Mouse (Mus musculus): Measurements from ENCODE around the gene Taf6l. TPM values are rescaled to one million over a fixed set of nuclear protein-coding genes. Genes with fewer than 3 reads are reported as not detected.

Taf6l gene
- polyA plus RNA-seq, 1 experiment from 2014 or later: 23.0 TPM

DNA sequence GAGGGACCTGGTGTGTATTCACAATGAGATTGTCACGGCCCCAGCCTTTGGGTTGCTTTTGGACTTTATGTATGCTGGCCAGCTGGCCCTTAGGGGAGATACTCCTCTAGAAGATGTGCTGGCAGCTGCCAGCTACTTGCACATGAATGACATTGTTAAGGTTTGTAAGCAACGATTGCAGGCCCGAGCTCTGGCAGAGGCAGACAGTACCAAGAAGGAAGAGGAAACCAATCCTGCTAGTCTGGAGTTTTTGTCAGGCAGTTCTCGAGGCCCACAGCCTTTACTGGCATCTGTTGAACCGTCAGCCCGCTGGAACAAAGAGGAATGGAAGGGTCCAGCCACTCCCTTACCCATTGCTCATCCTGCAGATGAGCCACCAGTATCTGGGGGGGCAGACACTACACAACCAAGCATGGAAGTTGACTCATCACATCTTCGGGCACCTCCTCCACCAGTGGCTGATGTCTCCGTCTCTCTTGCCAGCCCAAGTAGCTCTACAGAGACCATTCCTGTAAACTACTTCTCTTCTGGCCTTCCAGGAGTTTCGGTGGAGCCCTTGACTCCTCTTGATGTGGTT is 17.1 kb upstream of the Taf6l start:
- 92% methylated on average over 9 of the region's 9 CpGs for WGBS
- Histone ChIP-seq H3K4me1 (ENCODE audit: control insufficient read depth, insufficient read depth, low read length) (0 out of 2 replicates have a peak, but pooled peaks cover 4% of the 10 kb centered on the region), H3K36me3 (ENCODE audit: control insufficient read depth, insufficient read depth, low read length) (peaks cover 6% of the 10 kb centered on the region; the same call in 1 of the 2 replicates), H3K4me3 (ENCODE audit: low read depth, low read length) (0 out of 2 replicates have a peak overlapping the region, but pooled peaks have one; percentile 42), H3K4me2 (ENCODE audit: low read depth, severe bottlenecking) (peak overlapping the region; percentile 49), H3K27me3 (ENCODE audit: control insufficient read depth, insufficient read depth, low read length) (no peaks in the 10 kb centered on the region), H3K9ac (ENCODE audit: low read length) (no peak overlapping the region), H3K27ac (replicated peaks; ENCODE audit: low read depth, low read length) (no peak overlapping the region), H3K9me3 (ENCODE audit: control insufficient read depth, low read length) (no peaks in the 10 kb centered on the region)
- no peak for ATAC-seq (ENCODE audit: insufficient number of reproducible peaks, low FRiP score, low TSS enrichment, low read depth)
- DNase-seq (ENCODE audit: low spot score): no peak

GRCm38 (mm10) chr19:8802130-8802821 is 16.1 kb upstream of the Taf6l start, which contains the start of gene Zbtb3:
Zbtb3 (plus strand) TSS chr19:8802555.
- H3K27ac ChIP-seq (replicated peaks; ENCODE audit: low read depth, low read length): 0 out of 2 replicates have a peak within 1 kb of the TSS, but pooled peaks have one; percentile 64
- H3K4me3 ChIP-seq (ENCODE audit: low read depth, low read length): peak within 1 kb of the TSS; percentile 42
- H3K36me3 ChIP-seq (ENCODE audit: control insufficient read depth, insufficient read depth, low read length): peaks cover 2% of the 10 kb centered on the region; the same call in 1 of the 2 replicates
- under 1% methylated on average over 30 of the region's 30 CpGs for WGBS
- peak within 1 kb of the TSS; percentile 57; the same call in 1 of the 2 replicates for H3K9ac ChIP-seq (ENCODE audit: low read length)
- H3K9me3 ChIP-seq (ENCODE audit: control insufficient read depth, low read length): no peaks in the 10 kb centered on the region
- no peaks in the 10 kb centered on the region for H3K27me3 ChIP-seq (ENCODE audit: control insufficient read depth, insufficient read depth, low read length)
- H3K4me2 ChIP-seq (ENCODE audit: low read depth, severe bottlenecking): peak within 1 kb of the TSS; percentile 52
- peak; percentile 94 for DNase-seq (ENCODE audit: low spot score)
- peaks cover 9% of the 10 kb centered on the region; the same call in 1 of the 2 replicates for H3K4me1 ChIP-seq (ENCODE audit: control insufficient read depth, insufficient read depth, low read length)
- ATAC-seq (ENCODE audit: insufficient number of reproducible peaks, low FRiP score, low TSS enrichment, low read depth): peak; percentile 95

- Histone ChIP-seq H3K4me2 (ENCODE audit: low read depth, severe bottlenecking) (peak overlapping the region; percentile 83; the same call in 1 of the 2 replicates), H3K27ac (replicated peaks; ENCODE audit: low read depth, low read length) (no peak overlapping the region), H3K27me3 (ENCODE audit: control insufficient read depth, insufficient read depth, low read length) (no peaks in the 10 kb centered on the region), H3K9me3 (ENCODE audit: control insufficient read depth, low read length) (no peaks in the 10 kb centered on the region), H3K36me3 (ENCODE audit: control insufficient read depth, insufficient read depth, low read length) (peaks cover 11% of the 10 kb centered on the region), H3K4me1 (ENCODE audit: control insufficient read depth, insufficient read depth, low read length) (peaks cover 9% of the 10 kb centered on the region; the same call in 1 of the 2 replicates), H3K4me3 (ENCODE audit: low read depth, low read length) (no peak overlapping the region; the same call in 1 of the 2 replicates), H3K9ac (ENCODE audit: low read length) (no peak overlapping the region)
- ATAC-seq (ENCODE audit: insufficient number of reproducible peaks, low FRiP score, low TSS enrichment, low read depth): no peak
- no peak for DNase-seq (ENCODE audit: low spot score)
Measured at GRCm38 (mm10) chr19:8798947-8799315, 12.7 kb upstream of the Taf6l start.

DNA sequence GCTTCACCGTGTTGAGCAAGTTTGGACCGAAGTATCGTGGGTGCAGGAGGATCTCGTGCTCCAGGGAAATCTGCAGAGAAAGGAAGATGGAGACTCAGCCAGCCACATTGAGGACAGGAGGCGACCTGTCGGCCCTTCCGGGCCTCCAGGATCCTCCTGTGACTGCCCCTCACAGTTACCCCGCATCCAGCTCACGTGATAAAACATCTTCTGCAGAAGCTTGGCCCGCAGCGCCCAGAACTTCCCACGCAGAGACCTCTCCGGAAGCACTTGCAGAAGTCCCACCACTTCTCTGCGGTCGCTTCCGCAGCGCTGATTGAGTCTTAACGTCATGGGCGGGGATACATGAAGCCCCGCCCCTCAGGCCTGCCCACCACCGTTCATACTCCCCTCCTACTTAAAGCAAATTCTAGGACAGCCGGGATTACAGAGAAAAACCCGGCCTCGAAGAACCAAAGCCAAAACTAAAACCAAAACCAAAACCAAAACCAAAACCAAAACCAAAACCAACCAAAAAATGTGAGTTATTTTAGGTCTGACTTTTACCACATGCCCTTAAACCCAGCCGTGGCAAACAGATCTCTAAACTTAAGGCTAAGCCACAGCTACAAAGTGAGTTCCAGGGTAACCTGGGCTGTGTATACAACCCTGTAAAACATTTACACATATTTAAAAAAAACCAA is 12.2 kb upstream of the Taf6l start, which contains the start of gene Polr2g:
Polr2g (minus strand) TSS at position 314 of the 683 bp plus-strand sequence.
- Histone ChIP-seq H3K27me3 (ENCODE audit: control insufficient read depth, insufficient read depth, low read length) (no peaks in the 10 kb centered on the region), H3K27ac (replicated peaks; ENCODE audit: low read depth, low read length) (peak within 1 kb of the TSS; percentile 22; the same call in 1 of the 2 replicates), H3K9me3 (ENCODE audit: control insufficient read depth, low read length) (no peaks in the 10 kb centered on the region), H3K4me3 (ENCODE audit: low read depth, low read length) (peak within 1 kb of the TSS; percentile 84), H3K9ac (ENCODE audit: low read length) (peak within 1 kb of the TSS; percentile 83), H3K4me2 (ENCODE audit: low read depth, severe bottlenecking) (peak within 1 kb of the TSS; percentile 83), H3K4me1 (ENCODE audit: control insufficient read depth, insufficient read depth, low read length) (peaks cover 9% of the 10 kb centered on the region; the same call in 1 of the 2 replicates), H3K36me3 (ENCODE audit: control insufficient read depth, insufficient read depth, low read length) (peaks cover 17% of the 10 kb centered on the region)
- DNase-seq (ENCODE audit: low spot score) (peak; percentile 90), ATAC-seq (ENCODE audit: insufficient number of reproducible peaks, low FRiP score, low TSS enrichment, low read depth) (peak; percentile 78; the same call in 1 of the 2 replicates)
- WGBS: 2% methylated on average over 25 of the region's 25 CpGs

DNA sequence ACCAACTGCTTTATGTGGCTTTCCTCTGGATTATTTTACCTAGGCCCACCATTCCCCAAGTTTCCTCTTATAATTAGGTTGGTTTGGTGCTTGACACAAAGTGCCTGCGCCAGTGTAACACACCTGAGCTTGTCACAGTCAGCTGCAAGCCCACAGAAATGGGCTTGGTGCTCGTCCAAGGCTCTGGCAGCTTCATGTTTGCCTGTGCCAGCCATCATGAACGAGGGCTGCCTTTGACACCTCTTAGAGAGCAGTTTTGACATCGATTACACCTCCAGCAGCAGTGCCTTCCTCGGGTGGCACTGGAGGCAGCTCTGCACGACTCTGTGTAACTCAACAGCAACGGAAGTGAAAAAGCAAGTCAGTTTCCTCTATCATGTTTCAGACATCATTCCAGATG is 4.0 kb upstream of the Taf6l start:
- H3K9me3 ChIP-seq (ENCODE audit: control insufficient read depth, low read length): no peaks in the 10 kb centered on the region
- DNase-seq (ENCODE audit: low spot score) (no peak), ATAC-seq (ENCODE audit: insufficient number of reproducible peaks, low FRiP score, low TSS enrichment, low read depth) (no peak)
- no peak overlapping the region for H3K27ac ChIP-seq (replicated peaks; ENCODE audit: low read depth, low read length)
- WGBS: 86% methylated on average over 7 of the region's 7 CpGs
- H3K4me2 ChIP-seq (ENCODE audit: low read depth, severe bottlenecking): no peak overlapping the region
- H3K36me3 ChIP-seq (ENCODE audit: control insufficient read depth, insufficient read depth, low read length): peaks cover 21% of the 10 kb centered on the region
- H3K4me1 ChIP-seq (ENCODE audit: control insufficient read depth, insufficient read depth, low read length): no peaks in the 10 kb centered on the region
- no peak overlapping the region for H3K9ac ChIP-seq (ENCODE audit: low read length)
- H3K4me3 ChIP-seq (ENCODE audit: low read depth, low read length): no peak overlapping the region
- H3K27me3 ChIP-seq (ENCODE audit: control insufficient read depth, insufficient read depth, low read length): no peaks in the 10 kb centered on the region

DNA sequence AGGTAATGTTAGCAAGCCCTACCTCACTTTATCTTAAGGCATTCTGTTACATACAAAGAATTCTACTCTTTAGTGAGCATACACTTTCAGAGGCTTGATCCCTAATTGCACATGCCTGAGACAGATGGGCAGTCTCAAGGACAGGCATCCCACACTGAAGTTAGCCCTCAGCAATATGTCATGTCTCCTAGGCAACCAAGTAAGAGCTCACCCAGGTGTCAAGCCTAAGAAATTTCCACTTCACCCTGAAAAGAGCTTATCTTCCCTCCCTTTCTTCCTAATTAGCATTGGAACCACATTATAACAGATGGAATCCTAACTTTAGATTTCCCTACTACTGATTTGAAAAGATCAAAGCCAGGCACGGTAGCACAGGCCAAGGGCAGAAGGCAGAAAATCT is 3.0 kb upstream of the Taf6l start:
- 64% methylated on average over 1 of the region's 1 CpGs for WGBS
- Histone ChIP-seq H3K4me3 (ENCODE audit: low read depth, low read length) (no peak overlapping the region), H3K9ac (ENCODE audit: low read length) (no peak overlapping the region), H3K9me3 (ENCODE audit: control insufficient read depth, low read length) (no peaks in the 10 kb centered on the region), H3K36me3 (ENCODE audit: control insufficient read depth, insufficient read depth, low read length) (peaks cover 12% of the 10 kb centered on the region), H3K27ac (replicated peaks; ENCODE audit: low read depth, low read length) (no peak overlapping the region), H3K4me1 (ENCODE audit: control insufficient read depth, insufficient read depth, low read length) (no peaks in the 10 kb centered on the region), H3K4me2 (ENCODE audit: low read depth, severe bottlenecking) (no peak overlapping the region), H3K27me3 (ENCODE audit: control insufficient read depth, insufficient read depth, low read length) (no peaks in the 10 kb centered on the region)
- no peak for DNase-seq (ENCODE audit: low spot score)
- ATAC-seq (ENCODE audit: insufficient number of reproducible peaks, low FRiP score, low TSS enrichment, low read depth): no peak

GRCm38 (mm10) chr19:8788521-8788920 is 2.3 kb upstream of the Taf6l start:
- H3K9ac ChIP-seq (ENCODE audit: low read length): no peak overlapping the region
- H3K9me3 ChIP-seq (ENCODE audit: control insufficient read depth, low read length): no peaks in the 10 kb centered on the region
- DNase-seq (ENCODE audit: low spot score): no peak
- WGBS: 20% methylated on average over 3 of the region's 3 CpGs
- H3K4me3 ChIP-seq (ENCODE audit: low read depth, low read length): no peak overlapping the region
- no peaks in the 10 kb centered on the region for H3K27me3 ChIP-seq (ENCODE audit: control insufficient read depth, insufficient read depth, low read length)
- ATAC-seq (ENCODE audit: insufficient number of reproducible peaks, low FRiP score, low TSS enrichment, low read depth): no peak
- H3K4me1 ChIP-seq (ENCODE audit: control insufficient read depth, insufficient read depth, low read length): no peaks in the 10 kb centered on the region
- peaks cover 5% of the 10 kb centered on the region for H3K36me3 ChIP-seq (ENCODE audit: control insufficient read depth, insufficient read depth, low read length)
- no peak overlapping the region for H3K27ac ChIP-seq (replicated peaks; ENCODE audit: low read depth, low read length)
- no peak overlapping the region for H3K4me2 ChIP-seq (ENCODE audit: low read depth, severe bottlenecking)

GRCm38 (mm10) chr19:8774951-8775421 is 11.2 kb downstream of the Taf6l start:
- 0 out of 2 replicates have a peak, but pooled peaks have one; percentile 7 for ATAC-seq (ENCODE audit: insufficient number of reproducible peaks, low FRiP score, low TSS enrichment, low read depth)
- DNase-seq (ENCODE audit: low spot score): no peak
- WGBS: 6% methylated on average over 20 of the region's 20 CpGs

More at GRCm38 (mm10) chr19:8774951-8775421, 11.2 kb downstream of the Taf6l start:
- Histone ChIP-seq H3K9ac (ENCODE audit: low read length) (peak overlapping the region; percentile 92), H3K4me3 (ENCODE audit: low read depth, low read length) (peak overlapping the region; percentile 81), H3K4me2 (ENCODE audit: low read depth, severe bottlenecking) (peak overlapping the region; percentile 98), H3K36me3 (ENCODE audit: control insufficient read depth, insufficient read depth, low read length) (peaks cover 14% of the 10 kb centered on the region; the same call in 1 of the 2 replicates), H3K9me3 (ENCODE audit: control insufficient read depth, low read length) (no peaks in the 10 kb centered on the region), H3K27ac (replicated peaks; ENCODE audit: low read depth, low read length) (peak overlapping the region; percentile 97), H3K27me3 (ENCODE audit: control insufficient read depth, insufficient read depth, low read length) (no peaks in the 10 kb centered on the region), H3K4me1 (ENCODE audit: control insufficient read depth, insufficient read depth, low read length) (peaks cover 17% of the 10 kb centered on the region)

Measured in limb, embryonic 11.5 days (tissue).